Mouse (Mus musculus) kidney, embryonic 16.5 days (tissue): ENCODE results near the gene Myrfl. TPM values are rescaled to one million over a fixed set of nuclear protein-coding genes. Genes with fewer than 3 reads are reported as not detected.

Experiments
- ATAC-seq: fragments of 200-750 bp; cut with Nextera tagmentation; 2 replicates; pipeline ENCODE4 v1.8.0; 2017; ENCODE audit warnings: moderate TSS enrichment; ENCODE audit not compliant: low FRiP score, low TSS enrichment
- H3K27ac ChIP-seq: fragments of 300-500 bp; sonication (generic); 2 replicates; pipeline ENCODE4 v1.5.1; 2014; ENCODE audit warnings: low read length
- H3K27me3 ChIP-seq: fragments of 300-500 bp; sonication (generic); 2 replicates; pipeline ENCODE4 v1.6.1; 2014; ENCODE audit warnings: low read length, control low read depth, mixed read lengths; ENCODE audit not compliant: insufficient read depth
- H3K36me3 ChIP-seq: fragments of 300-500 bp; sonication (generic); 2 replicates; pipeline ENCODE4 v1.6.1; 2014; ENCODE audit warnings: low read length, control low read depth, mixed read lengths; ENCODE audit not compliant: insufficient read depth
- H3K4me1 ChIP-seq: fragments of 300-500 bp; sonication (generic); 2 replicates; pipeline ENCODE4 v1.6.1; 2014; ENCODE audit warnings: low read length, control low read depth, mixed read lengths; ENCODE audit not compliant: insufficient read depth
- H3K4me2 ChIP-seq: fragments of 300-500 bp; sonication (generic); replicated peaks from 2 replicates; pipeline ENCODE4 v1.6.1; 2014; ENCODE audit warnings: low read depth, low read length
- H3K4me3 ChIP-seq: fragments of 300-500 bp; sonication (generic); 2 replicates; pipeline ENCODE4 v1.5.1; 2014; ENCODE audit warnings: mild to moderate bottlenecking, low read length
- H3K9ac ChIP-seq: fragments of 300-500 bp; sonication (generic); replicated peaks from 2 replicates; pipeline ENCODE4 v1.6.1; 2014; ENCODE audit warnings: low read length
- H3K9me3 ChIP-seq: fragments of 300-500 bp; sonication (generic); 2 replicates; pipeline ENCODE4 v1.6.1; 2016; ENCODE audit warnings: low read length, control low read depth
- WGBS: fragments of 180-500 bp; shearing (Covaris S2); extraction: QIAGEN DNeasy Blood & Tissue Kit; methylation state at CpG from one replicate; pipeline ENCODE4 v1.1.7; 2014; 5-methylcytosine and 5-hydroxymethylcytosine counted together
- polyA plus RNA-seq: library from polyadenylated mRNA; unstranded; fragments of >200 nt; fragmentation: Nextera tagmentation; extraction: Ambion mirVana; gene quantifications from 2 replicates; pipeline ENCODE4 v1.2.1, GENCODE M21; 2015

The Myrfl gene
- polyA plus RNA-seq, result 0.05 and 0.06 TPM in 2 replicates

DNA sequence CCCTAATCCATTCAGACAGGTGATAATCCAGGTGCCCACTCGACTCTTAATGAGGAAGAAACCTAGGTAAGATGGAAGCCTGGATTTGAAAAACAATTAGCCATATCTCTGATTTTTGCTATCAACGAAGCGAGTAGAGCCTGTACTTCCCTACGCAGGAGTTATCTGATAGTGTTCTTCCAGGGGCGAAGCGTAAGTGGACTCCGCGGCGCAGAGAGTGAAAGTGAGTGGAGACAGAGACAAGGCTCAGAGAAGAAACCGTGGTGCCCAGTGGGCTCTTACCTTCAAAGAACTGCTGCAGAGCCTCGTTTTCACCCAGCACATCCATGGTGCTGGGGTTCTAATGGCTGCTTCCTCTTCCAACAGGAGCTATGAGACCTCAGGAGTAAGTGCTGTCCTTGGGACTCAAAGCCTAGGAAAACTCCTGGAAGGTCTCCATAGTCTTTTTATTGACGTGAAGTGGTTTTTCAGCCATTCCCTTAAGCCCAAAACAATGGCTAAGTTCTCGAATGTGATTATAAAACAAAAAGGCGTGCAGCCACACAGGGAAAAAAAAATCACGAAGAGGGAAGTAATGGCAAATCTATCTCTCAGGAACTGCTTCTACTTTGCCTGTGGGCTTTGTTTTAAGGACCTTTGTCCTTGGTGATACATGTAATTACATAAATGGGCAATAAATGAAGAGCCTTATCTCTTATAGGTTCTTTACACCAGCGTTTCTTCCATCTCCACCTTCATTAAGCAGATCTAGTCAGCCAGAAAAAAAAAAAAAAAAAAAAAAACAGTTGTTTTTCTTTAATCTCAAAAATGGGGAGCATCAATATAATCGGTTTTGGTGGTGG lies at the start of gene Myrfl:
Gene Myrfl, minus strand, starts transcription at position 584 of the 842 bp plus-strand sequence.
- Histone ChIP-seq H3K27ac (no peak within 1 kb of the TSS), H3K9me3 (no peaks in the 10 kb centered on the region), H3K4me1 (no peaks in the 10 kb centered on the region), H3K4me3 (no peak within 1 kb of the TSS), H3K36me3 (no peaks in the 10 kb centered on the region), H3K9ac (no peak within 1 kb of the TSS), H3K4me2 (no peak within 1 kb of the TSS), H3K27me3 (no peaks in the 10 kb centered on the region)
- WGBS, result 74% methylated on average over 17 of the region's 17 CpGs
- ATAC-seq, result no peak

DNA sequence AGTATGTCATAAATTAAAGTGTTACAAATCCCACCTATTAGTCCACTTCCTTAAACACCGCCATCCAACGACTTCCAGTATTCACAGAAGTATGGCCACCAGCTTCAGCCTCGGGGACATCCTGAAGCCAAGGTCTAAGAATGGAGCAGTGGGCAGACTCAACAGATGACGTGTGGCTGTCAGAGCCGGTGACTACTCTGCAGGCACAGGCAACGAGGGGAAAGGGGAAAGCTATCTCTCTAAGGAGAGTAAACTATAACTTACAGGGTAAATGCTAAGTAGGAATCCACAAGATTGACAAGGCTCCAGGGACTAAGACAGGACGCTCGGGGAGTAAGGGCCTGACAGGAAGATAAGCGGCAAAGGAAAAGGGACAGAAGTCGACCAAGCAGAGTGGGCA lies 48.2 kb upstream of the Myrfl start:
- Histone ChIP-seq H3K36me3 (peaks cover 12% of the 10 kb centered on the region), H3K4me1 (peaks cover 26% of the 10 kb centered on the region), H3K27me3 (no peaks in the 10 kb centered on the region), H3K9ac (no peak overlapping the region), H3K27ac (peak overlapping the region; percentile 76), H3K9me3 (peaks cover 8% of the 10 kb centered on the region; the same call in 1 of the 2 replicates), H3K4me2 (peak overlapping the region; percentile 36), H3K4me3 (peak overlapping the region; percentile 7; the same call in 1 of the 2 replicates)
- WGBS, result 30% methylated on average over 10 of the region's 10 CpGs
- ATAC-seq, result no peak

- peaks cover 23% of the 10 kb centered on the region for H3K4me1 ChIP-seq
- peaks cover 8% of the 10 kb centered on the region; the same call in 1 of the 2 replicates for H3K9me3 ChIP-seq
- H3K27ac ChIP-seq, result no peak overlapping the region
- ATAC-seq, result no peak
- 84% methylated on average over 3 of the region's 3 CpGs for WGBS
- no peak overlapping the region for H3K9ac ChIP-seq
- H3K4me3 ChIP-seq, result no peak overlapping the region
- H3K36me3 ChIP-seq, result peaks cover 14% of the 10 kb centered on the region
- H3K4me2 ChIP-seq, result no peak overlapping the region
- no peaks in the 10 kb centered on the region for H3K27me3 ChIP-seq
Measured at GRCm38 (mm10) chr10:116944144-116944543, 47.4 kb upstream of the Myrfl start.

DNA sequence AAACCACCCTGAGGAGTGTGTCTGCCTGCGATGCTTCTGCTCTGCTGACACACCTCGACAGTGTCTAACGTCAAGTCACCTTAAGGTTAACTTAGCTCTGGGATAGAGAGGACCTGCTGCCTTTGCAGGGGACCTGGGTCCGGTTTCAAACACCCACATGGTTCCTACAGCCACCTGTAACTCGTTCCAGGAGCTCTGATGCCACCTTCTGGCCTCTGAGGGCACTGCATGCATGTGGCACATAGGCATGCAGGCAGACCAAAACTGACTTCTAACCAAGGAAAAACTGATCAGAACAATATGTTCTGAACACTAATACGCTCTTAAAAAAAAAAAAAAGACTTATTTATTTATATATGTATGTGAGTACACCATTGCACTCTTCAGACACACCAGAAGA lies 46.3 kb upstream of the Myrfl start:
- Histone ChIP-seq H3K4me3 (no peak overlapping the region), H3K4me2 (no peak overlapping the region), H3K27me3 (no peaks in the 10 kb centered on the region), H3K27ac (no peak overlapping the region), H3K9me3 (peaks cover 13% of the 10 kb centered on the region; the same call in 1 of the 2 replicates), H3K9ac (no peak overlapping the region), H3K36me3 (peaks cover 26% of the 10 kb centered on the region), H3K4me1 (peaks cover 23% of the 10 kb centered on the region)
- ATAC-seq, result no peak
- WGBS, result 91% methylated on average over 6 of the region's 6 CpGs

DNA sequence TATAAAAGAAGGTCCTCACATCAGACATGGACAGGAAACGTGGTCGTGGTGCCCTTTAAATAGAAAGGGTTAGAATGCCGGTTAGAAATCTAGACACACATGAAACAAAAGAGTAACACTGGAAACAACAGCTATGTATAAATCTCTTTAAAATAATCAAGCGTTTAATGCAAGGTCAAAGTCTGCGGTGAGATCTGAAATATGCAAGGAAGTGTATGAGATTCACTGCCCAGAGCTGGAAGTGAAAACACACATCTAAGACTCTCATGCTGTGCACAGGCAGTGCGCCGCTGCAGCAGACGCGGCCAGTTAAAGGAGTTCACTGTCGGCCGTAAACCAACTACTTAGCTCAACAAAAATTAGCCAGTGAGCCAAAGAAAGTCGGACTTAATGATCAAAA lies 38.3 kb upstream of the Myrfl start:
- ATAC-seq, result no peak
- Histone ChIP-seq H3K9ac (no peak overlapping the region), H3K9me3 (0 out of 2 replicates have a peak, but pooled peaks cover 4% of the 10 kb centered on the region), H3K4me2 (no peak overlapping the region), H3K4me3 (no peak overlapping the region), H3K27ac (no peak overlapping the region), H3K27me3 (no peaks in the 10 kb centered on the region), H3K4me1 (no peaks in the 10 kb centered on the region), H3K36me3 (peaks cover 32% of the 10 kb centered on the region)
- WGBS, result 72% methylated on average over 12 of the region's 12 CpGs

DNA sequence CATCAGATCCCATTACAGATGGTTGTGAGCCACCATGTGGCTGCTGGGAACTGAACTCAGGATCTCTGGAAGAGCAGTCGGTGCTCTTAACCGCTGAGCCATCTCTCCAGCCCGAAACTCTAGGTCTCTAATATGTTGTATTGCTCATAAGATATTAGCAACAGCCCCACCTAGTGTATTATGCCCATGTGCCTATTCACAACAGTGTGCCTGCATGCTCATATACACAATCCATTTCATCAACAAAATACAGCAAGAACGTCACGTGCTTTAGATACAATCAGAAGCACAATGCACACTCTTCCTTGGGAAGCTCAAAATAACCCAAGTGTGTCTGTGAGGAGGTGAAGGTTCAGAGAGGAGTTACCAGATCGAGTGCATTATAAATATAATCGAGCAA lies 37.1 kb upstream of the Myrfl start:
- Histone ChIP-seq H3K36me3 (peaks cover 25% of the 10 kb centered on the region), H3K9me3 (0 out of 2 replicates have a peak, but pooled peaks cover 4% of the 10 kb centered on the region), H3K27ac (no peak overlapping the region), H3K27me3 (no peaks in the 10 kb centered on the region), H3K4me1 (no peaks in the 10 kb centered on the region), H3K4me2 (no peak overlapping the region), H3K4me3 (no peak overlapping the region), H3K9ac (no peak overlapping the region)
- WGBS, result 86% methylated on average over 7 of the region's 7 CpGs
- ATAC-seq, result no peak

DNA sequence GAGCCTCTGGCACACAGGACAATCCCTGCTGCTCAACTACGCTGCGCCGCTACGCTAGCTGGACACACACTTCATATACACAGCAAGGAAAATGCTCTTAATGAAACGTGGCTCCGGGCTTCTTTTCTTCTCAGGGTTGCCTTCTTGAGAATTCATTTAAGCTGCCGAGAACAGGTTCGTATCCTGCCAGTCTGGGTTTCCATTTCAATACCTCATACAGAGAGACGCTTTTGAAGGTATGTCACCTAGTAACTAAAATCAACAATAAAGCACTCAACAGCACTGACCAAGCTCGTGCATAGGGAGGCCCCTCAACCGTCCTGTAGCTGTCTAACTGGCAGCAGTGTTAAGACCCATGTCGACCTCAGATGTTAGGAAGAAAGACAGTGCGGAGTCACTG lies 35.7 kb upstream of the Myrfl start:
- H3K36me3 ChIP-seq, result peaks cover 18% of the 10 kb centered on the region
- ATAC-seq, result no peak

GRCm38 (mm10) chr10:116931497-116932179 lies 34.9 kb upstream of the Myrfl start:
- Histone ChIP-seq H3K9me3 (no peaks in the 10 kb centered on the region), H3K36me3 (peaks cover 15% of the 10 kb centered on the region), H3K9ac (no peak overlapping the region), H3K4me3 (no peak overlapping the region), H3K27me3 (no peaks in the 10 kb centered on the region), H3K4me1 (no peaks in the 10 kb centered on the region), H3K27ac (no peak overlapping the region), H3K4me2 (no peak overlapping the region)
- ATAC-seq, result no peak
- 74% methylated on average over 15 of the region's 15 CpGs for WGBS

More for the DNA sequence above, 35.7 kb upstream of the Myrfl start:
- no peak overlapping the region for H3K4me2 ChIP-seq
- H3K9ac ChIP-seq, result no peak overlapping the region
- no peak overlapping the region for H3K4me3 ChIP-seq
- no peaks in the 10 kb centered on the region for H3K9me3 ChIP-seq
- H3K4me1 ChIP-seq, result no peaks in the 10 kb centered on the region
- WGBS, result 85% methylated on average over 13 of the region's 13 CpGs
- no peaks in the 10 kb centered on the region for H3K27me3 ChIP-seq
- H3K27ac ChIP-seq, result no peak overlapping the region

GRCm38 (mm10) chr10:116930936-116931335 lies 34.2 kb upstream of the Myrfl start:
- peaks cover 16% of the 10 kb centered on the region for H3K36me3 ChIP-seq
- WGBS, result 37% methylated on average over 6 of the region's 7 CpGs
- no peak overlapping the region for H3K27ac ChIP-seq
- H3K4me1 ChIP-seq, result no peaks in the 10 kb centered on the region
- no peaks in the 10 kb centered on the region for H3K27me3 ChIP-seq
- H3K4me3 ChIP-seq, result no peak overlapping the region
- no peak overlapping the region for H3K4me2 ChIP-seq
- H3K9me3 ChIP-seq, result no peaks in the 10 kb centered on the region
- ATAC-seq, result peak; percentile 31; the same call in 1 of the 2 replicates
- no peak overlapping the region for H3K9ac ChIP-seq

- H3K27me3 ChIP-seq, result no peaks in the 10 kb centered on the region
- 64% methylated on average over 7 of the region's 7 CpGs for WGBS
- no peak overlapping the region for H3K4me2 ChIP-seq
- no peak for ATAC-seq
- no peaks in the 10 kb centered on the region for H3K4me1 ChIP-seq
- H3K36me3 ChIP-seq, result peaks cover 20% of the 10 kb centered on the region
- H3K27ac ChIP-seq, result no peak overlapping the region
- no peaks in the 10 kb centered on the region for H3K9me3 ChIP-seq
- no peak overlapping the region for H3K4me3 ChIP-seq
- no peak overlapping the region for H3K9ac ChIP-seq
Measured at GRCm38 (mm10) chr10:116930506-116930905, 33.8 kb upstream of the Myrfl start.
